Mouse (Mus musculus) kidney, postnatal 0 days (tissue): ENCODE measurements at regions not wholly inside any gene's neighbourhood (a gene's known extent, or its start where the extent isn't known, plus 50 kb on each side); places are given as distances from the start of the nearest gene placed in this dataset.

Source experiments
- ATAC-seq: fragments of 200-750 bp; cut with Nextera tagmentation; replicated peaks from 2 replicates; pipeline ENCODE4 v1.8.0; 2017; ENCODE audit warnings: low read depth, moderate number of reproducible peaks, moderate TSS enrichment, moderate library complexity; ENCODE audit not compliant: low FRiP score
- DNase-seq: peaks from one replicate; pipeline ENCODE4 v3.0.0-alpha.2; 2016; ENCODE audit warnings: low spot score
- H3K27ac ChIP-seq: fragments of 300-500 bp; sonication (generic); 2 replicates; pipeline ENCODE4 v1.5.1; 2014; ENCODE audit warnings: mild to moderate bottlenecking
- H3K27me3 ChIP-seq: fragments of 300-500 bp; sonication (generic); 2 replicates; pipeline ENCODE4 v1.6.1; 2014; ENCODE audit warnings: low read length, mixed read lengths; ENCODE audit not compliant: insufficient read depth
- H3K36me3 ChIP-seq: fragments of 300-500 bp; sonication (generic); 2 replicates; pipeline ENCODE4 v1.6.1; 2014; ENCODE audit warnings: low read length, mixed read lengths; ENCODE audit not compliant: insufficient read depth
- H3K4me1 ChIP-seq: fragments of 300-500 bp; sonication (generic); replicated peaks from 2 replicates; pipeline ENCODE4 v1.6.1; 2014; ENCODE audit warnings: antibody characterized with exemption, low read length, mixed read lengths; ENCODE audit not compliant: insufficient read depth
- H3K4me2 ChIP-seq: fragments of 300-500 bp; sonication (generic); 2 replicates; pipeline ENCODE4 v1.6.1; 2014; ENCODE audit warnings: mild to moderate bottlenecking, low read length, moderate library complexity, mixed read lengths
- H3K4me3 ChIP-seq: fragments of 300-500 bp; sonication (generic); replicated peaks from 2 replicates; pipeline ENCODE4 v1.5.1; 2014; ENCODE audit warnings: low read depth, low read length
- H3K9ac ChIP-seq: fragments of 300-500 bp; sonication (generic); 2 replicates; pipeline ENCODE4 v1.6.1; 2014; ENCODE audit warnings: low read depth, low read length
- H3K9me3 ChIP-seq: fragments of 300-500 bp; sonication (generic); replicated peaks from 2 replicates; pipeline ENCODE4 v1.6.1; 2016; ENCODE audit warnings: low read length, inconsistent platforms, mixed read lengths
- CTCF ChIP-seq: IDR thresholded peaks from 2 replicates; pipeline ENCODE4 v1.5.1; 2016; ENCODE audit warnings: antibody characterized with exemption, low read depth, mild to moderate bottlenecking, moderate library complexity
- WGBS: fragments of 180-500 bp; shearing (Covaris S2); extraction: QIAGEN DNeasy Blood & Tissue Kit; methylation state at CpG from one replicate; pipeline ENCODE4 v1.1.7; 2014; 5-methylcytosine and 5-hydroxymethylcytosine counted together

GRCm38 (mm10) chr5:12993826-12994225 is 131.4 kb upstream of the Sema3a start:
- no peaks in the 10 kb centered on the region for H3K36me3 ChIP-seq
- H3K27me3 ChIP-seq = no peaks in the 10 kb centered on the region
- no peaks in the 10 kb centered on the region for H3K4me1 ChIP-seq
- WGBS = 92% methylated on average over 1 of the region's 1 CpGs
- DNase-seq (no peak), ATAC-seq (no peak)
- H3K9me3 ChIP-seq = no peaks in the 10 kb centered on the region
- no peak overlapping the region for H3K4me3 ChIP-seq
- TF ChIP-seq CTCF = no peak
- no peak overlapping the region for H3K9ac ChIP-seq
- H3K4me2 ChIP-seq = no peak overlapping the region
- H3K27ac ChIP-seq = no peak overlapping the region

GRCm38 (mm10) chr5:12997440-12997839 is 127.8 kb upstream of the Sema3a start:
- H3K9me3 ChIP-seq = no peaks in the 10 kb centered on the region
- no peak for DNase-seq
- H3K4me3 ChIP-seq = no peak overlapping the region
- TF ChIP-seq CTCF = no peak
- WGBS = 90% methylated on average over 6 of the region's 6 CpGs
- ATAC-seq = no peak
- H3K4me2 ChIP-seq = no peak overlapping the region
- H3K4me1 ChIP-seq = no peaks in the 10 kb centered on the region
- no peak overlapping the region for H3K27ac ChIP-seq
- no peak overlapping the region for H3K9ac ChIP-seq
- no peaks in the 10 kb centered on the region for H3K27me3 ChIP-seq
- H3K36me3 ChIP-seq = no peaks in the 10 kb centered on the region

GRCm38 (mm10) chr5:13007132-13007531 is 118.1 kb upstream of the Sema3a start:
- DNase-seq = no peak
- no peak overlapping the region for H3K27ac ChIP-seq
- no peaks in the 10 kb centered on the region for H3K27me3 ChIP-seq
- 68% methylated on average over 6 of the region's 6 CpGs for WGBS
- H3K9me3 ChIP-seq = no peaks in the 10 kb centered on the region
- no peak overlapping the region for H3K9ac ChIP-seq
- no peaks in the 10 kb centered on the region for H3K36me3 ChIP-seq
- no peak overlapping the region for H3K4me3 ChIP-seq
- no peak overlapping the region for H3K4me2 ChIP-seq
- TF ChIP-seq CTCF = no peak
- no peak for ATAC-seq
- H3K4me1 ChIP-seq = no peaks in the 10 kb centered on the region

GRCm38 (mm10) chr5:13022270-13022669 is 102.9 kb upstream of the Sema3a start:
- Histone ChIP-seq H3K4me2 (no peak overlapping the region), H3K4me3 (no peak overlapping the region), H3K4me1 (no peaks in the 10 kb centered on the region), H3K9me3 (no peaks in the 10 kb centered on the region), H3K9ac (no peak overlapping the region), H3K27ac (no peak overlapping the region), H3K36me3 (no peaks in the 10 kb centered on the region), H3K27me3 (no peaks in the 10 kb centered on the region)
- no peak for TF ChIP-seq CTCF
- 41% methylated on average over 3 of the region's 3 CpGs for WGBS
- DNase-seq (no peak), ATAC-seq (no peak)

GRCm38 (mm10) chr5:13033332-13033731 is 91.9 kb upstream of the Sema3a start:
- no peak for ATAC-seq
- H3K4me1 ChIP-seq = no peaks in the 10 kb centered on the region
- WGBS = 89% methylated on average over 3 of the region's 3 CpGs
- no peak for TF ChIP-seq CTCF
- H3K27ac ChIP-seq = no peak overlapping the region
- DNase-seq = no peak
- H3K4me2 ChIP-seq = no peak overlapping the region
- no peaks in the 10 kb centered on the region for H3K27me3 ChIP-seq
- H3K4me3 ChIP-seq = no peak overlapping the region
- no peaks in the 10 kb centered on the region for H3K9me3 ChIP-seq
- H3K36me3 ChIP-seq = no peaks in the 10 kb centered on the region
- H3K9ac ChIP-seq = no peak overlapping the region

GRCm38 (mm10) chr5:13036127-13036526 is 89.1 kb upstream of the Sema3a start:
- Histone ChIP-seq H3K36me3 (no peaks in the 10 kb centered on the region), H3K9me3 (no peaks in the 10 kb centered on the region), H3K9ac (no peak overlapping the region), H3K4me3 (no peak overlapping the region), H3K4me2 (no peak overlapping the region), H3K4me1 (no peaks in the 10 kb centered on the region), H3K27me3 (no peaks in the 10 kb centered on the region), H3K27ac (no peak overlapping the region)
- DNase-seq = no peak
- ATAC-seq = no peak
- no peak for TF ChIP-seq CTCF
- WGBS = 64% methylated on average over 2 of the region's 2 CpGs

- WGBS = 55% methylated on average over 2 of the region's 2 CpGs
- DNase-seq = no peak
These were observed 66.3 kb upstream of the Sema3a start for GRCm38 (mm10) chr5:13058883-13059423.

More at GRCm38 (mm10) chr5:13058883-13059423, 66.3 kb upstream of the Sema3a start:
- no peak for TF ChIP-seq CTCF
- Histone ChIP-seq H3K9ac (no peak overlapping the region), H3K27ac (no peak overlapping the region), H3K27me3 (no peaks in the 10 kb centered on the region), H3K4me3 (no peak overlapping the region), H3K4me1 (no peaks in the 10 kb centered on the region), H3K36me3 (no peaks in the 10 kb centered on the region), H3K9me3 (no peaks in the 10 kb centered on the region), H3K4me2 (no peak overlapping the region)
- no peak for ATAC-seq
